In the genomic region with DNA sequence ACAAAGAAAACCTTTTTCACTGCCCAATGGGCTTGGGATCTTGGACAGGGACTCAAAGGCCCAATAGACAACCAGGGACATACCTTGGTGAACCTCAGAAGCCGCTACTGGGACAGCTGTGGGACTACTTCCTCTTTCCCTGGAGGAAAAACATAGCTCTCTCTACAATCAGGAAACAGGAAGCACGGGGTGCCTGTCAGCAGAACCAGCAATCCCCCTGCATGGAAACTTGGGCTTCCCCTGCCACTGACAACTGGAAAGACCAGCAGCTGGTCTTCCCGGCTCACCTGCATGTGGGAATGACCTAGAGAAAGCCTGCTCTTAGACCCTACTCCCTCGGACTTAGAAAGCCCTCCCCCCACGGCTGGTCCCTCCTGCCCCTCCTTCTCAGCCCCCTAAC, we compare ENCODE assay signal across 9 mouse cellular contexts.
A peak's percentile ranks its signal among the peaks of the same experiment; 100 is the strongest.
DNase-seq lines count a peak whose midpoint lies in the region; ATAC-seq lines count a peak whose summit lies in the region.
"Had no signal": no experiment of that assay in that cellular context is flagged by ENCODE, and none has a peak within 500 bp of the region (broad histone marks: within the 10 kb centered on the region; RNA-seq: fewer than 3 reads in every experiment).

No protein-coding gene starts in this region.

- no peak overlapping the region for H3K27ac ChIP-seq in hindbrain, embryonic 16.5 days (ENCODE audit: low read depth, low read length)
- H3K27ac ChIP-seq: forebrain, embryonic 13.5 days had no signal

- H3K9ac ChIP-seq in hindbrain, embryonic 16.5 days (ENCODE audit: low read depth, low read length) = no peak overlapping the region
- H3K9ac ChIP-seq: forebrain, embryonic 13.5 days had no signal

- H3K4me1 ChIP-seq in hindbrain, embryonic 16.5 days (ENCODE audit: control insufficient read depth, insufficient read depth, low read depth, low read length) = 0 out of 2 replicates have a peak, but pooled peaks cover 3% of the 10 kb centered on the region

- no peaks in the 10 kb centered on the region for H3K27me3 ChIP-seq in hindbrain, embryonic 16.5 days (replicated peaks; ENCODE audit: control insufficient read depth, insufficient read depth, low read length)

- H3K4me3 ChIP-seq in hindbrain, embryonic 16.5 days (ENCODE audit: low read length) = no peak overlapping the region
- H3K4me3 ChIP-seq: forebrain, embryonic 13.5 days had no signal

- no peak for ATAC-seq in hindbrain, embryonic 16.5 days
- ATAC-seq in activated CD4-positive, CD25-positive, alpha-beta regulatory T cell, adult 4 months = no peak
- ATAC-seq: forebrain, embryonic 13.5 days had no signal

- peak overlapping the region; percentile 1; the same call in 1 of the 2 replicates for H3K4me2 ChIP-seq in hindbrain, embryonic 16.5 days (ENCODE audit: low read length)
- H3K4me2 ChIP-seq: forebrain, embryonic 13.5 days had no signal

- WGBS in hindbrain, embryonic 16.5 days = 56% methylated on average over 5 of the region's 5 CpGs

- peak; percentile 44 for DNase-seq in kidney, postnatal 10 days
- no peak for DNase-seq in kidney, postnatal 14 days
- peak; percentile 82 for DNase-seq in MEL-GATA-1-ER (ENCODE audit: extremely low read depth, low read depth)
- DNase-seq in lung, postnatal 36 days = peak; percentile 49
- DNase-seq in urinary bladder, postnatal 36 days (ENCODE audit: low spot score in 2 of 2) = no peak
- DNase-seq in left cerebral cortex, adult 8-10 months (ENCODE audit: low spot score in 2 of 2) = no peak

- H3K9me3 ChIP-seq in hindbrain, embryonic 16.5 days (ENCODE audit: control insufficient read depth, low read length) = no peaks in the 10 kb centered on the region; the same call in 1 of the 2 replicates
- H3K9me3 ChIP-seq: forebrain, embryonic 13.5 days had no signal

- H3K36me3 ChIP-seq in hindbrain, embryonic 16.5 days (ENCODE audit: control insufficient read depth, insufficient read depth, low read length) = no peaks in the 10 kb centered on the region

Comparison
In these comparisons a context has a peak if more than half of its experiments do, and no peak if none do; other contexts are left out.
1. DNase-seq: peak in kidney, postnatal 10 days (single experiment), MEL-GATA-1-ER (single experiment) and lung, postnatal 36 days (single experiment); none in kidney, postnatal 14 days (single experiment), urinary bladder, postnatal 36 days (0 of 2) and left cerebral cortex, adult 8-10 months (0 of 2).